Mouse (Mus musculus): ENCODE measurements around the gene Ecpas. TPM values are rescaled to one million over a fixed set of nuclear protein-coding genes. Genes with fewer than 3 reads are reported as not detected.

Gene Ecpas
- 100 to 1,000 TPM; 129 to 131 TPM for total RNA-seq (2021)

- peak; percentile 83 for DNase-seq
Measured at GRCm38 (mm10) chr4:58912629-58913335, at the start of gene Ecpas. TSS of gene Ecpas (minus strand) at chr4:58912749.

- no peak for DNase-seq
Measured at GRCm38 (mm10) chr4:58961719-58962118, 49.2 kb upstream of the Ecpas start.

GRCm38 (mm10) chr4:58952630-58953029 lies 40.1 kb upstream of the Ecpas start:
- DNase-seq, result no peak

GRCm38 (mm10) chr4:58948391-58948790 lies 35.8 kb upstream of the Ecpas start:
- DNase-seq, result no peak

- DNase-seq, result no peak
Measured at GRCm38 (mm10) chr4:58944695-58945094, 32.1 kb upstream of the Ecpas start.

- DNase-seq, result no peak
Measured at GRCm38 (mm10) chr4:58944206-58944553, 31.6 kb upstream of the Ecpas start.

- peak; percentile 85 for DNase-seq
Measured at GRCm38 (mm10) chr4:58943420-58944205, 31.1 kb upstream of the Ecpas start, which contains the start of gene Zkscan16. TSS of gene Zkscan16 (plus strand) at chr4:58943628.

- DNase-seq, result no peak
Measured at GRCm38 (mm10) chr4:58942942-58943341, 30.4 kb upstream of the Ecpas start.

- no peak for DNase-seq
Measured at GRCm38 (mm10) chr4:58941638-58942037, 29.1 kb upstream of the Ecpas start.

- DNase-seq, result no peak
Measured at GRCm38 (mm10) chr4:58935846-58936245, 23.3 kb upstream of the Ecpas start.

- peak; percentile 41 for DNase-seq
Measured at GRCm38 (mm10) chr4:58934746-58935476, 22.4 kb upstream of the Ecpas start.

- no peak for DNase-seq
Measured at GRCm38 (mm10) chr4:58934308-58934707, 21.8 kb upstream of the Ecpas start.

GRCm38 (mm10) chr4:58932541-58932940 lies 20.0 kb upstream of the Ecpas start:
- no peak for DNase-seq

- no peak for DNase-seq
Measured at GRCm38 (mm10) chr4:58927661-58928060, 15.1 kb upstream of the Ecpas start.

GRCm38 (mm10) chr4:58926120-58926519 lies 13.6 kb upstream of the Ecpas start:
- no peak for DNase-seq

GRCm38 (mm10) chr4:58925664-58926063 lies 13.1 kb upstream of the Ecpas start:
- DNase-seq, result no peak

GRCm38 (mm10) chr4:58923933-58924332 lies 11.4 kb upstream of the Ecpas start:
- DNase-seq, result no peak

GRCm38 (mm10) chr4:58915081-58915826 lies 2.7 kb upstream of the Ecpas start:
- no peak for DNase-seq

- DNase-seq, result no peak
Measured at GRCm38 (mm10) chr4:58913336-58914026, 932 bp upstream of the Ecpas start.

- peak; percentile 73 for DNase-seq
Measured at GRCm38 (mm10) chr4:58911831-58912628, 519 bp downstream of the Ecpas start.

Data from heart, postnatal 4 days (tissue).